Mouse (Mus musculus) cerebellum, postnatal 14 days (tissue): ENCODE results near the gene Cdkn3.
"Not testable (repeated sequence)": the region's sequence is repeated elsewhere in the genome, so short reads cannot be mapped to it uniquely, and the experiment has no call there.

Source experiments
- DNase-seq, 2 experiments: peaks; one replicate each; pipeline ENCODE4 v3.0.0; 2021; ENCODE audit warnings: mixed read lengths in 2 of 2

Cdkn3 gene

DNA sequence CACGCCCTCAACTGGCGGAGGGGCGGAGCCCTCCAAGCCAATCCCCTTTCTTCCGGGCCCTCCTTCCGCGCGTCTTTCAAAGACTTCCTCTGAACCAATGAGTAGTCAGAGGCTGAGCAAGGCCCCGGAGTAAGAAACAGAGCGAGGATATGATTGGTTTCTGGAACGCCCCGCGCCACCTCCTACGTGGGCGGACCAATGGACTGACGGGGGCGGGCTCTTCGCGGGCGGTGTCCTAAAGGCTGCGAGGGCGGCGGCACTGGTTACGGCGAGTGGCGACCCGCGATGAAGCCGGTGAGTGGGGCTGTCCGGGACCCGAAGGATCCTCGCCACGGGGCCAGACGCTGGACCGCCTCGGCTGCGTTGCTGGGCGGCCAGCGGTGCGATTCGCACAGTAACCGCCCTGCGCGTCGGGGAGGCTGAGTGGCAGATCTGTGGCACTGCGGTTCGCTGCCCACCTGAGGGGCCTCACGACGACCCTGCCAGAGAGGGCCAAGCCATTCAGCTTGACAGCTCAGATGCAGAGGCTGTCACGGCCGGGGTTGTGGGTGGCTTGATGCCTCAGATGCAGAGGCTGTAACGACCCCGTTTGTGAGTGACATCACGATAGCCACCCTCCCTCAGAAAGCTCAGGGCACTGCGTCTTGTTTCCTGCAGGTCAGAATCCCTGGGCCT is at the start of gene Cdkn3:
TSS of gene Cdkn3 (plus strand) at position 187 of the 675 bp plus-strand sequence.
- peak; percentile 84 to 86 for DNase-seq

DNA sequence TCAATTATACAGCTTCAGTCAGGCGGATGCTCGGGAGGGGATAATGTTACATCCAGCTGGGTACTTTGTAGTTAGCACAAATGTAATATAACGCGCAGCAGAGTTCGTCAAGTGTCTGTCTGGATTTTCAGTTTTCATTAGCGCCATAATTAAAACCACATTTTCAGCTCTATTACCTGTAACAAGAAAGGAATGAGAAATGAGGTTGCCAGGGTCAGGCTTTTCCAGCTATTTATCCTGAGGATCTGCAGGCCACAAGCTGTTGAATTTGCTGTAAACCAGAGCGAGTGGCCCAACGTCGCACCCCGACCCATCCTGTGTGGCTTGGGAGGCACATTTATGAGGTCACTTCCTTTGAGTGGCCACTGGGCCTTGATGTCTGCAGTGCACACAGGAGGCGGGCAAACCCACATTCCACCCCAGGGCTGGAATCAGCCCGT is 41.8 kb upstream of the Cdkn3 start:
- no peak for DNase-seq

DNA sequence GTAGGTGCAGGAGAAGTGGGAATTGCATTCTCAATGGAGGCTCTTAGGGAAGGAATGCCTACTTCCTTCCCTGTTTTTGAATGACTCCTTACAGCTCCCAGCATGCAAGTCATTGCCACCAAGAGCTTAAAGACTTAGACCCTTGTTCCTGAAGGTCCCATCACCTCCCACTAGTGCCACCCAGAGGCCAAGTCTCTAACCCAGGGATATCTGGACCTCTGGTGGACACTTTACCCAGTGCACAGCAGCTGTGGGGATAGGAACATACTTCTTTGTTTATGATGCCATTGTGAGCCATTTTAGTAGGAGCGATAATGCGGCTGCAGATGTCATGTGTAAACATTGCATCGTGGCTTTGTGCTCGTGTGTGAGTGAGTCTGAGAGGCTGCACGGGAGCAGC is 38.3 kb upstream of the Cdkn3 start:
- peak; percentile 14 to 46 for DNase-seq

DNA sequence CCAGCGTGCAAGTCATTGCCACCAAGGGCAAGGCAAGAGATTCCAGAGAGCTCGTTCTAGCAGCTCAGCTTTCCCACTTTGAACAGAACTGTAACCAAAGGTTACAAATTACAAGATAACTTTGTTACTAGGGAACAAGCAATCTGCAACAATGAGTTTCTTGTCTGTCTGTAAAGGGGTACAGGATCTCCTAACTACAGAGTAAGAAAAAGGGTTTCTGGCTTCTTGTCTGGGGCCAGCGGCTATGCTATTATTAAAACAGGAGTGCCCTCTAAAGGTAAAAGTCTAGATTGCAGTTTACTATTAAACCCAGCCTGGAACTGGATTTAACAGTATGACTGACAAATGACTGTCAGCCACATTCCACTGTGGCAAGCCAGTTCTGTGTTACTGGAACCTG is 36.5 kb upstream of the Cdkn3 start:
- DNase-seq: peak; percentile 12 to 38

DNA sequence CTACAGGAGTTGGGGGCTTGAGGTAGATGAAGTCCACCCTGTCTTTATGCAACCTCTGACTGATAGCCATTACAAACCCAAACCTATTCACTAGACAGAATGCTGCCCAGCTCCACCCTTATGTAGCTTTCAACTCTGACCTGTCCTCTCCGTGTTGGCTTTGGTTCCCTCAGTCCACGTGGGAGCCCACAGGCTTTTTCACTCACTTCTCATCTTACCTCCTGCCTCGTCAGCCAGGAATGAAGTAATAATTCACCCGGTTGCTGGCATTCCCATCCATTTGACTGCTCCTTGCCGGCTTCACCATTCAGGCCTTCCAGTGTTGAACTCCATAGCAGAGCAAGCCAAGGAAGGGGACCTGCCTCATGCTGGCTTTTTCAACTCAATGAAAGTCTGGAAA is 35.4 kb upstream of the Cdkn3 start:
- no peak for DNase-seq

DNA sequence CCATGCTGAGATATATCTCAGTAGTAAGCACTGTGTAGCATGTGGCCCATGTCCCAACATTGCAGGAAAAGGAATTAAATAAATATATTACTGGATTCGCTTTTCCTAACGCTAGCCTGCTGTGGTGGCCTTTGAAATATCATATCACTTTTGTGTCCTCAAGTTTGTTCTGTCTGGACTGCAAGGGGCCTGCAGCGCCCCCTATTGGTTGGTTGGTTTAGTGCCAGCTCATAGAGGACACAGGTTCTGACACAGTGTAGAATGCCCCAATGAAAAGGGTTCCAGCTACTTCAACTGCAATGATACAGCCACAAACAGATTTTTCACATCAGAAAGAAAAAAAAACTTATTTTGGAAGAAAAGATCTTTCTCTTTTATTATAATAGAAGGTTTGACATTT is 34.6 kb upstream of the Cdkn3 start:
- DNase-seq: peak in 1 of 2 experiments; percentile 47

DNA sequence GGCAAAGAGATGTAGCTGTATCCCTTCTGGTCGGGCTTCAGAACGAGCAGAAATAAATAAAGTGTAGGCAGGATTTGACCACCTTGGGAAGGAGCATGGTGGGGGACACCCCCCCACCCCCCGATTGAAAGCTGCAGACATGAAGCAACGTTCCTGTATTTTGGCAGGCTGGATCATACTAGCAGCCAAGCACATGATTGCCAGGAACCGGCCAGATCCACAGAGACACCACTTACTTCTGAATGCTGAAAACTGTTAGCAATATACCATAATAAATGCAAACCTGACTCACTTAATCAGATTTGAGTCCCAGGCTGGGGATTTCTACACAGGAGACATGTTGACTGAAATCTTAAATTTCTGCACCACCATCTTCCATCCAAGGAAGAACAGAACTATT is 26.1 kb upstream of the Cdkn3 start:
- DNase-seq: no peak

DNA sequence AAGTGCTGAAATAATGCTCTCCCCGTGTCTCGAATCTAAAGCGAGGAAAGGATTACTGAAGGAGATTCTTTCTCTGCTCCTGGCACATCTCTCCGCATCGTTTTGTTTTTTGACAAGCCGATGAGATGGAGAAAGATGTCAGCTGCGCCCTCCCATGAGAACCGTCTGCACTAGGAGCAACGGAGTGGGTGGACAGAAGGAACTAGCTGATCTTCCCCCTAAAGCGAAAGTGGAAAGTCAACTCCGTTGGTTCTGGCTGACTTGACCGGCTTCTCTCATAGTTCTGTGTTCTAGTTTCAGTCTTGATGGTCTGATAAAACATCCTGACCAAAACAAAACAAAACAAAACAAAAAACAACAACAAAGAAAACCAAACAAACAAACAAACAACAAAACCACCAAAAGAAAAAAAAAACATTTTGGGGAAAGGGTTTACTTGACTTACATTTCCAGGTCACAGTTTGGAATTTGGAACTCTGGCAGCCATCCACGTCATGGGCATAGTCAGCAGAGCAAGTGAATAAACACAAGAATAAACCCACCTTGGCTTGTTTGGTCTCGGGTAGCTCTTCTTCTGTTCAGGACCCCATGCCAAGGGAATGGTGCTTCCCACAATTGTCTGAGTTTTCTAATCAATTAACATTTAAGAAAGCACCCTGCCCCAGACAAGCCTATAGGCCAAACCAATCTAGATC is 25.4 kb upstream of the Cdkn3 start:
- no peak for DNase-seq

DNA sequence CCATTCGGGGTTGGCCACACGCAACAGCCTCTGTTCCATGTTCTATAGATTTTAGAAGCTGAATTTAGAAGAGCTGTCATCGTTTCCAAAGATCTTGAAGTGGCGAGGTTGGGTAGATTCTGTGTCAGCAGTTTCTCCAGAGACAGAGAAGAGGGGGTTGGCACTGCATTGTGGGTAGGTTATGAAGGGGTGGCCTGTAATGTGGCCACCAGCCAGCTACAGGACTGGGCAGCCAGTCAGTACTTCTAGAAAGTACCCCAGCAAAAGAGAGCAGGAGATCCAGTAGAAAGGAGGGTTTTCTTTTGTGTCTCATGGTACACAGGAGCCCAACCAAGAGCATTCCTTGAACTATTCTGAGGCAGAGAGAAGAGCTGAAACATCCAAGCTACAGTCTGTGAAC is 24.0 kb upstream of the Cdkn3 start:
- no peak for DNase-seq

DNA sequence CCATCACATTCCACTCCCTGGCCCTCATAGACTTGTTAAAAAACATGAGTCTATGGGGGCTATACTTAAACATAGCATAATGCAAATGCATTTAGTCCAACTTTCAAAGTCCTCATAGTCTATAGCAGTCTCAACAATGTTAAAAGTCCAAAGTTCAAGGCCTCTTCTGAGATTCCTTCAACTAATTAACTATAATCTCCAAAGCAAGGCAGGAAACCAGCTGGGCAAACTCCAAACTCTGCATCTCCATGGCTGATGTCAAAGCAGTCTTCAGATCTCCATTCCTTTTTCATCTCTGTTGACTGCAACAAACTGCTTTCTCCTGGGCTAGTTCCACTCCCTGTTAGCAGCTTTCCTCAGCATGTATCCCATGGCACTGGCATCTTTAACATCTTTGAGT is 23.0 kb upstream of the Cdkn3 start:
- not testable (repeated sequence) for DNase-seq

DNA sequence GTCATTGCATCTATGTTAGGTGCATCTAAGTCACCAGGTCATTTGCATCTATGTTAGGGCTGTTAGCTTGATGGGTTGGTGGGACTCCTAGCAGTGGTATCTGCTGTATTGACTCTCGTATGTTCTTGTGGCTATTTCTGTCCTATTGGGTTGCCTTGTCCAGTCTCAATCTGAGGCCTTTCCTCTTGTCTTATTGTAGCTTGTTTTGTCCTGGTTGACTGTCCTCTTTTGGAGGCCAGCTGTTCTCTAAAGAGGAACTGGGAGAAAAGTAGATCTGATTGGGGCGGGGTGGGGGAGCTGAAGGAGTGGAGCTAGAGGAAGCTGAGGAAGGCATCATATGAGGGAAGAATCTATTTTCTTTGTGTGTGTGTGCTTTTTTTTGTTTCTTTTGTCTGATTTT is 17.7 kb upstream of the Cdkn3 start:
- DNase-seq: no peak

DNA sequence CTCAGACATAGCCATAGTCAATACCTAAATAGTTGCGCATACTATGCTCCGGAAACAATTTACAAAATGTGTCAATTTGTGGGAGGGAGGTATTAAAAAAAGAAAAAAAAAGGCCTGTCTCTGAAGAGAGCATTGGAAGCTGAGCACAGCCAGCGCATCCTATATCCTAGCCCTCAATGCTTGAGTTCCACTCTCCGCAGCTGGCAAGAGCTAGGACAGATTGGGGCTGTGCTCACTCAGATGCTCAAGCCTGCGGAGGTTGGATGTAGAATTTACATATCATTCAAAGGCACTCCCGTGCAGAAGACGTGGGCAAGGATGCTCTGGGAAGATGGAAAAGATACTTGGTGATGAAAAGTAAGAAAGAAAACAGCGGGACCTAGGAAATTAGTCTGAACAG is 14.9 kb upstream of the Cdkn3 start:
- no peak for DNase-seq

DNA sequence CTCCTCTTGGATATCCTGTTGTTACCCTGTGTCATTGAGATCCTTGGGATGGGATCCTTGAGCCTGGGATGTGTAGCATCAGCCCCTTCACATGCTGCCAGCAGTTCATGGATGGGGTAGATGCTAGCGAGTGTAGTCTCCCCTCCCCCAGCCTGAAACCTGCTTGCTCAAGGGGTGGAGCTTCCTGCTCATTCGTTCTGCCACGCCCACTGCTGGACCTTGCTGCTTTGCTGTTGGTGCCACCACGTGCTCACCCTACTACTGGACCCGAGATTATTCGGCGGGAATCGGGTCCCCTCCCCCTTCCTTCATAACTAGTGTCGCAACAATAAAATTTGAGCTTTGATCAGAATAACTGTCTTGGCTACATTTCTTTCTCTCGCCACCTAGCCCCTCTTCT is 6.0 kb upstream of the Cdkn3 start:
- not testable (repeated sequence) for DNase-seq

DNA sequence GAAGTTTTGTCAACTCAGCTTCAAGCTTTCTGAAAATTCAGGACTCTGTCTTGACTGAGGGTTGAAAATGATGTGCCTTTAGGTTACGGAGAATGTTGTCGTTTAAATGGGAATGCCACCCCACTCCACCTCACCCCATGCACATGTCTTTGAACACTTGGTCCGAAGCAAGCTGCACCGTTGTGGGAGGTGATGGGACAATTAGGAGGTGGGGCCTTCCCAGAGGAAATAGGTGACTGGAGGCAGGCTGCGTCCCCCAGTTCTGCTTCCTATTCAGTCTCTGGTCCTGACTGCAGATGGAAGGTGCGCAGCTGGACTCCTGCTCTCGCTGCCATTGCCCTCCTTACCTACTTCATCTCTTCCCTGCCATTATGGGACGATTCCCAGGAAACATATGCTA is 4.5 kb upstream of the Cdkn3 start:
- DNase-seq: no peak

DNA sequence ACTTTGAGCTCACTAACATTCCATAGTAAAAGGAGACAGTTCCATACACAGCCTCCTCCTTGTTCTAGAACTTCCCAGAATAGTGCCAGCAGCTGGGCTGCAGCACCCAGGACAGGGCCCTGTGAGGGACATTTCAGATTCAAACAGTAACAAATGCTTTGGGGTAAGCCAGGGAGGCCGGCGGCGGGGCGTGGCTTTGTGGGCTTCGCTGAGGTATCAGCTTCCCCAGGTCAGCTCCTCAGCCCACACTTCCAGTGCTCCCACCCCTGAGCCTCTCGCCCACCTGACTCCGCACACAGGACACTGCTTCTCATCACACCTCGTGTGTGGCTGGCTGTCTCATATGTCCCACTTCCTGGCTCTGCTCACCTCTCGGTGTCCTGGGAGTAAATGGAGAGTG is 2.6 kb upstream of the Cdkn3 start:
- DNase-seq: no peak

DNA sequence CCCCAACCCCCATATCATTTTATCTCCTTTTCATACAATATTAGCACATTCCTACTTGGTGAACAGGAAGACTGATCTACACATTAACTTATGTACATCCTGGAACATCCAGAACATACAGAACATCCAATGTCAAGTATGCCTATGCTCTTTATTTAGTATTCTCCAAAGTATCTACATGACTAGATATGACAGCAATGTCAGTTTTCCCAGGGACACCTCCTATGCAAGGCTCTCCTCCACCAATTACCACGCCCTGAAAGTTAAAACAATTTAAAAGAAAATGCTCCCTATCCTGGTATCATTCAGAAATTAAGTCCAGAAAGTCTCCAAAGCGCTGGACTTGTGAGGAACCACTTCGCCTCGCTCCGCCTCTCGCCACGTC is 379 bp upstream of the Cdkn3 start:
- DNase-seq: no peak

DNA sequence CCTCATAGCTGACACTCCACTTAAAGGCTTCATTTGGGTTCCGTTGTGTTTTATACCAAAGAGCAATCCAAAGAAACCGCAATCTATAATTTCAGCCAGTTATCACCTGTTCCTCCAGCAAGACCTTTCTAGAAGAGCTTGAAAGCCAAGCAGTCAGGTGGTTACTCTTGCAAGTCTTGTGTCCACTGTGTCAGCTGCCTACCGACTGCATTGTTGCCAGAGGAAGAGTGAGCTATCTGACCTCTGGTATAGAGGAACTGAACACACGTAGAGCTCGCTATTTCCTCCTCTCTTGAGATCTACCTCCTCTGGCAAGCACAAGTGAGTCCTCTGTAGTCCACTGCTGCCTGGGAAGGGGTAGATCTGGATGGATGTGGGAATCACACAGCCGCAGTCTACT is 845 bp downstream of the Cdkn3 start:
- no peak for DNase-seq

DNA sequence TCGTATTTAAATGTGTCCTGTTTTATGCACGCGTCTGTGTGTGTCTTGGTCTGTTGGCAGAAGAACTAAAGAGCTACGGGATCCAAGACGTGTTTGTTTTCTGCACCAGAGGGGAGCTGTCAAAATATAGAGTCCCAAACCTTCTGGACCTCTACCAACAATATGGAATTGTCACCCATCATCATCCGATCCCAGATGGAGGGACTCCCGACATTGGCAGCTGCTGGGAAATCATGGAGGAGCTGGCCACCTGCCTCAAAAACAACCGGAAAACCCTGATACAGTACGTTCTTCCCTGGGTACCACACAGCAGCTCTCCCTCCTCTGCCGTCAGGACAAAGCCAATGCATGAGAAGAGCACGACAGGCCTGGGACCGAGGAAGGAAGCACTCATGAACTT is 6.8 kb downstream of the Cdkn3 start:
- DNase-seq: peak; percentile 35 to 44

DNA sequence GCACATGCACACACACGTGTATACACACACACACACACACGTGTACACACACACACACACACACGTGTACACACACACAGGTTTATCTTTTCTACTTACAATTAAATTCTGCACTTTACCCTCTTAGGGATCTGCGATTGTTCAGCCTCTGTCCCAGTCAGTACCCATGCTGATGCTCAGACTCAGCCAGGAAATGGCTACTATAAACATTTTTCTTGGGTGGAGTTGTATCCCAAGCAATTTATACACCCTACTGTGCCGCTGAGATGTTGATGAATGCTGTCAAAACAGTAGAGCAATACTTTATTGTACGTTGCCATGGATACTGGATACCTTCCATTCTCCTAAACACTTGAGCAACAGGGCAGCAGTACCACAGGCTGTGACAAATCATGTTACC is 9.7 kb downstream of the Cdkn3 start:
- no peak for DNase-seq

DNA sequence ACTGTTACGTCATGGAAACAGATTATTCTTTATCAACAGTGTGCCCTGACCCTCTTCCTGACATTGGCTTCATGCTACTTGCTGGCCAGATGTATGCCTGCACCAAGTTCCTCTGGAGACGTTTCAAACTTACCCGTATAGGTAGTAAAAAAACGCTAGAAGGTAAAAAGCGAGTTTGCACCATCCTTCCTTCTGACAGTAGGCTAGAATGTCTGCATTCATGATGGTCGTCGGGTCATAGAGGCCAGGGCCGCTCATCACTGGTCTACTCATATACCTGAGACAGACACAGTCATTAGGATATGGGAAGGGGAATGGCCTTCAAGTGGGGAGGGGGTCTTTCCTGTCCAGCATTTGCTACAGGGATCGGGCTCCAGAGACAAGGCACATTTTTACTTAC is 18.4 kb downstream of the Cdkn3 start:
- no peak for DNase-seq

DNA sequence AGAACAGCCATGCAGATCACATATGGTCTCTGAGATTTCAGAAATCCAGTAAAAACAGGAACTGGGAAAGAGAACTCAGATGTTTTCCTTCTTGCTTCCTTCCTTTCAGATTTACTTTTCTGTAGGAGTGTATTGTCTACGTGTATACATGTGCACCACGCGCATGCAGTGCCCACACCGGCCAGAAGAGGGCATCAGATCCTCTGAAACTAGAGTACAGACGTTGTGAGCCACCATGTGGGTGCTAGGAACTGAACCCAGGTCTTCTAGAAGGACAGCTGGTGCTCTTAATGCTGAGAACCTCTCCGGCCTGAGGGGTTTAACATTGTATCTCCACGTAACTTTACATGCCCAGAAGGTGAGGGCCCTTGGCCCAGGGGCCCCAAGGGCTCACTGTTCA is 18.9 kb downstream of the Cdkn3 start:
- peak in 1 of 2 experiments; percentile 35 for DNase-seq

DNA sequence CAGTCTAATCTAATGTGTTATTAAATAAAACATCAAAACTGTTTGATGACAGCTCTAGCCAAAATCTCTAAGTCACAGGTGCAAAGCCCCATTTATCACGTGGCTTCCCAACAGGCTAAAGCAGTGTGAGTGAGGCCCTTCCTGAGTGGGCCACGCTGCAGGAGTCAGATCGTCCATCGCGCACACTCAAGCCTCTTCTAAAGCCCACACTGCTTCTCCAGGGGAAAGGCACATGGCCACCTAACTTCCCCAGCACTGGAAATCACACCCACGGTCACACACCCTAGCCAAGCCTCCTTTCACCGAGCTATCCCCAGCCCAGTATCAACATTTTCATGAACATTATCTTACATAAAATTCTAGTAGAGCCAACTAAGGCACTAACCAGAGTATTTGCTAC is 20.7 kb downstream of the Cdkn3 start:
- DNase-seq: no peak

DNA sequence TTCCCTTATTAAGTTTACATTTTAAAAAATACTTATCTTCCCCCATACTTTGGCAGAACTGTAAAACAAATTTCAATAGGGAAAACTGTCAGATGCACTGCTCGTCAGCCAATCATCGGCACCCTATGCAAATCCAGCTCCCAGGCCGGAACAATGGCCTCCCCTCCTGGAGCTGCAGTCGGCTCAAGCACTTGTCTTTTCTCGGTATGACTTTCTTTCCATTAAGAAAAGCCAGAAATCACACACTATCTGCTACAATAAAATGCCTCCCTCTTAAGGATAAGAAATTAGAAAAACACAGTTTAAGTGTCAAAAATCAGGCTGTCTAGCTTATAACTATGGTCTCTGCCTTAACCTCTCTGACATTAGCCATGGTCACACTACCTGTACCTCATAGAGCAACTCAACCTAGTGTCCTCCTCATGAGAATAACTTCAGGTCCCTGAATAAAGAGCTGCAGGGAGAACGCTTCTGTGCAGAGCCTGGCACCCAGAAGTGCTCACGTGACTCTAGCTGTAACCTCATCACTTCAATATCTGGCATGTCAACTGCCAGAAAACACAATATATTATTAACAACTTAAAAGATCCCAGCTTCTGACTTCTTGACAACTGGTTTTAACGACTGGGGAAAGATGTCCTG is 22.0 kb downstream of the Cdkn3 start:
- DNase-seq: no peak

DNA sequence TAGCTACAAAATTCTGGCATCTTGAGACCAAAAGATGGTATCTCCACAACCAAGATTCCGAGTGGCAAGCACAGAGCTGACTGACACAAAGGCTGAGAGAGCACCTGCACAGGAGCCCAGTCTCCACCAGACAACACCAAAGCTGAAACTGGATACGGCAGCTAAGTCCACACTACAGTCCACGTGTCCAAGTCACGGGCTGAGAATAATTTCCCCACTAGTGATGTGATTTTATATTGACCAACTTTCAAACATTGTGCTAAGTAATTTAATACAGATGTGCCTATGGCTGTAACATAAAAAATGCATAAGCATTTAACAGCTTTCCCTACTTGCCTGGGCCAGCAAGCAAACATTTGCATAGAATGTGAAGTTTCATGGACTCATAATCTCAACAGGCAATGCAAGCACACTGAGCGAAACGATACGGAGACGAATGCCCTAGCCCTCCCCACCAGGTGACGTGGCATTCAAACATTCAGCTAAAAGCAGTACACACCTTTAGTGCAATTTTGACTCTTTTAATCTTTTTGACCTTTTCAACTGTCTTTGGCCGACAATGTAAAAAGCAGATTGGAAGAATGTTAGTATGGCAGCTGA is 23.1 kb downstream of the Cdkn3 start:
- no peak for DNase-seq
